Mouse (Mus musculus) CH12.LX (cell line): ENCODE measurements at regions not wholly inside any gene's neighbourhood (a gene's known extent, or its start where the extent isn't known, plus 50 kb on each side); places are given as distances from the start of the nearest gene placed in this dataset.

Experiments used
- DNase-seq: peaks from one replicate; pipeline ENCODE4 v3.0.0-alpha.2; 2013; ENCODE audit errors: extremely low read depth
- H3K27ac ChIP-seq: 2 replicates; pipeline ENCODE4 v1.5.1; 2012; ENCODE audit warnings: low read depth, mild to moderate bottlenecking, control low read depth, moderate library complexity; ENCODE audit not compliant: insufficient read depth
- H3K27me3 ChIP-seq: replicated peaks from 2 replicates; pipeline ENCODE3; 2012; ENCODE audit warnings: inconsistent platforms
- H3K36me3 ChIP-seq, 2 experiments: replicated peaks in 1 of 2; 2 replicates each; pipeline versions ENCODE3 to v1.6.1; 2012; ENCODE audit warnings: inconsistent platforms in 1 of 2, low read length in 1 of 2, mild to moderate bottlenecking in 1 of 2, mixed read lengths in 1 of 2, moderate library complexity in 1 of 2; ENCODE audit not compliant: control insufficient read depth in 1 of 2, insufficient read depth in 1 of 2
- H3K4me1 ChIP-seq, 2 experiments: 2 replicates each; pipeline ENCODE4 v1.6.1; 2012; ENCODE audit warnings: inconsistent platforms in 1 of 2, moderate library complexity in 1 of 2; ENCODE audit not compliant: insufficient read depth in 2 of 2, control insufficient read depth in 1 of 2
- H3K4me2 ChIP-seq: 2 replicates; pipeline ENCODE4 v1.6.1; 2012; ENCODE audit warnings: low read depth, mild to moderate bottlenecking, control low read depth; ENCODE audit not compliant: poor library complexity, insufficient read depth, severe bottlenecking
- H3K4me3 ChIP-seq, 3 experiments: fragments of 150-350 bp in 1 of 3; sonication (generic) in 1 of 3; replicated peaks in 1 of 3; 2 replicates each; pipeline versions ENCODE3 to v1.5.1; 2011 to 2012; ENCODE audit warnings: low read depth in 2 of 3, low read length in 2 of 3, mild to moderate bottlenecking in 2 of 3, moderate library complexity in 2 of 3, control low read depth in 1 of 3, improper control_type of control experiment in 1 of 3, inconsistent platforms in 1 of 3, mixed read lengths in 1 of 3; ENCODE audit not compliant: poor library complexity in 1 of 3
- H3K79me2 ChIP-seq: replicated peaks from 2 replicates; pipeline ENCODE4 v1.6.1; 2012; ENCODE audit warnings: mild to moderate bottlenecking, moderate library complexity; ENCODE audit not compliant: control insufficient read depth, poor library complexity, insufficient read depth, severe bottlenecking; ENCODE audit errors: extremely low read depth
- H3K9ac ChIP-seq: 2 replicates; pipeline ENCODE4 v1.6.1; 2012; ENCODE audit warnings: low read depth, mild to moderate bottlenecking, control low read depth, moderate library complexity; ENCODE audit not compliant: insufficient read depth
- H3K9me3 ChIP-seq: replicated peaks from 2 replicates; pipeline ENCODE3; 2012; ENCODE audit warnings: low read length, inconsistent platforms, mixed read lengths
- E2F4 ChIP-seq: IDR thresholded peaks from 2 replicates; pipeline ENCODE4 v1.6.1; 2011; ENCODE audit warnings: low read depth, low read length, improper control_type of control experiment; ENCODE audit not compliant: insufficient replicate concordance
- ELF1 ChIP-seq: IDR thresholded peaks from 2 replicates; pipeline ENCODE4 v1.6.1; 2014; ENCODE audit warnings: low read depth, mild to moderate bottlenecking, inconsistent platforms, low read length, improper control_type of control experiment
- ETS1 ChIP-seq: conservative IDR thresholded peaks from 2 replicates; pipeline ENCODE4 v1.6.1; 2012; ENCODE audit warnings: low read depth, mild to moderate bottlenecking, inconsistent platforms, low read length, improper control_type of control experiment, moderate library complexity
- GABPA ChIP-seq: IDR thresholded peaks from 2 replicates; pipeline ENCODE4 v1.6.1; 2012; ENCODE audit warnings: low read depth, low read length, improper control_type of control experiment, inconsistent platforms; ENCODE audit not compliant: insufficient replicate concordance
- IRF4 ChIP-seq: IDR thresholded peaks from 2 replicates; pipeline ENCODE4 v1.6.1; 2014; ENCODE audit warnings: low read depth, mild to moderate bottlenecking, inconsistent platforms, low read length, improper control_type of control experiment
- JUN ChIP-seq: IDR thresholded peaks from 2 replicates; pipeline ENCODE4 v1.6.1; 2011; ENCODE audit warnings: low read depth, mild to moderate bottlenecking, low read length, improper control_type of control experiment, moderate library complexity; ENCODE audit not compliant: insufficient read depth
- MAX ChIP-seq: IDR thresholded peaks from 2 replicates; pipeline ENCODE4 v1.6.1; 2011; ENCODE audit warnings: low read length, improper control_type of control experiment
- MXI1 ChIP-seq: IDR thresholded peaks from 2 replicates; pipeline ENCODE4 v1.6.1; 2011; ENCODE audit warnings: mild to moderate bottlenecking, low read depth, low read length, improper control_type of control experiment
- MYC ChIP-seq: IDR thresholded peaks from 2 replicates; pipeline ENCODE4 v1.6.1; 2011; ENCODE audit warnings: low read depth, mild to moderate bottlenecking, improper control_type of control experiment, low read length
- NELFE ChIP-seq: IDR thresholded peaks from 2 replicates; pipeline ENCODE4 v1.6.1; 2011; ENCODE audit warnings: low read depth, low read length, improper control_type of control experiment
- PAX5 ChIP-seq: IDR thresholded peaks from 2 replicates; pipeline ENCODE4 v1.6.1; 2012; ENCODE audit warnings: low read length, inconsistent platforms, mixed read lengths
- POLR2AphosphoS2 ChIP-seq: IDR thresholded peaks from 2 replicates; pipeline ENCODE4 v1.6.1; 2011; ENCODE audit warnings: low read depth, low read length, improper control_type of control experiment
- SIN3A ChIP-seq: IDR thresholded peaks from 2 replicates; pipeline ENCODE4 v1.6.1; 2012; ENCODE audit warnings: low read length, improper control_type of control experiment, inconsistent platforms
- ZC3H11A ChIP-seq: IDR thresholded peaks from 2 replicates; pipeline ENCODE4 v1.6.1; 2012; ENCODE audit warnings: low read depth, mild to moderate bottlenecking, inconsistent platforms, low read length, improper control_type of control experiment
- ZNF384 ChIP-seq: IDR thresholded peaks from 2 replicates; pipeline ENCODE4 v1.6.1; 2012; ENCODE audit warnings: low read depth, low read length, improper control_type of control experiment, inconsistent platforms
- dilution Hi-C: fragments of 300-500 bp; cut with MboI; formaldehyde crosslinking; loops from 2 replicates; pipeline ENCODE4 v1.14.3; 2020; ENCODE audit warnings: low sequenced_read_pairs; ENCODE audit not compliant: extremely low pct_unique_long_range_greater_than_20kb, extremely low pct_ligation_motif_present
- in situ Hi-C: fragments of 300-500 bp; cut with MboI; formaldehyde crosslinking; loops from 3 replicates; pipeline ENCODE4 v1.14.3; 2019; ENCODE audit warnings: low sequenced_read_pairs, low pct_ligation_motif_present, low pct_unique_long_range_greater_than_20kb, mixed read lengths

DNA sequence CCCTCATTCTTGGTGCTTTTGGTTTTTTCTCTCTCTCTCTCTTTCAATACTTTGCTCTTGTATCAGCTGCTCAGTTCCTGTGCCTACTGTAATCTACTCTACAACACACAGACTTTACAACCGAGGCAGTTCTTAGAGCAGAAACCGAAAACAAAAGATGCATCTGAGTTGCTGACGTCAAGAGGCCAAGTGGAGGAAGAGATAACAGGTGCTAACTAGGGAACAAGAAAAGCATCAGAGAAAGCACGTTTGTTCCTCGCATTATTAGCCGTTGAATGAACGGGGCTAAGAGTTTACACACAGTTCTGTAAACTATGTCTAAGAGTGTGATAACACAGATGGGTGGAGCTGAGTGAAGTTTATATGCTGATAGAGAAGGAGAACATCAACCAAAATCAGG is 63.9 kb downstream of the Tmem100 start (continued):
- TF ChIP-seq JUN (no peak), IRF4 (peak; percentile 73; the same call in 1 of the 2 replicates), SIN3A (peak; percentile 56; the same call in 1 of the 2 replicates), POLR2AphosphoS2 (no peak), ETS1 (peak; percentile 50; the same call in 1 of the 2 replicates), GABPA (no peak), ZC3H11A (no peak)

DNA sequence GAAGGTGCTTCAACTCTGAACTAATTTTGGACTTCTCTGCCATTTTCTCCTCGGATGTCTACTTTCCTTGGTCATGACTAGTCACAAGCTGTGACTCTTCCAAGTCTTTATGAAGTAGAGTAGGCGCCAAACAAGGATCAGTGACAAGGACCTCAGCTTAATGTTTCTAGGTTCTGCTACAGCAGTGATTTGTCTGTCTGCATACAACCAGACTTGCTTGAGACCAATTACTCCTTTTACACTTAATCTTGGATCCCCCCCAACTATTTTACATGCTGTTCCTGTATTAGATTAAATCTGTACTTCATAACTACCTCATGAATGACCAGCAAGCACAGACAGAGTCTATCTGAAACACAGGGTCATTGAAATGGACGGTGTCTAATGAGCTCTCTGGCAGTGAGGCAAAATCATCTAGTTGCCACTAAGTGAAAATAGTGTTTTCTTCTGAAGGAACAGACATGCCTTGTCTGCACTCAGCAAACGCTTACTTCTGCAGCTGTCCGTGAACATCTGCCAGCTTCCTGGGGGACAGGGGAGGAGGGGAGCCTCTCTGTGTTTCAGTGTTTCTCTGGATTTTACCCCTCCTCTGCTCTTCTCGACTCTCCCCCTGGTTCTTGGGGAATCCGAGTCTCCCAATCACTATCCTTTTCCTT is 64.7 kb downstream of the Tmem100 start:
- Histone ChIP-seq H3K27me3 (no peaks in the 10 kb centered on the region), H3K4me1 (peaks cover 8 to 21% of the 10 kb centered on the region in 2 experiments; a peak in 3 of 4 replicates), H3K36me3 (no peaks in the 10 kb centered on the region), H3K79me2 (no peaks in the 10 kb centered on the region), H3K27ac (no peak overlapping the region), H3K4me2 (no peak overlapping the region), H3K9me3 (no peaks in the 10 kb centered on the region), H3K9ac (no peak overlapping the region), H3K4me3 (no peak overlapping the region)
- DNase-seq = no peak
- in situ Hi-C loops = no loop called here
- TF ChIP-seq SIN3A (0 out of 2 replicates have a peak, but pooled peaks have one; percentile 10), ELF1 (no peak)
- dilution Hi-C loops = no loop called here

DNA sequence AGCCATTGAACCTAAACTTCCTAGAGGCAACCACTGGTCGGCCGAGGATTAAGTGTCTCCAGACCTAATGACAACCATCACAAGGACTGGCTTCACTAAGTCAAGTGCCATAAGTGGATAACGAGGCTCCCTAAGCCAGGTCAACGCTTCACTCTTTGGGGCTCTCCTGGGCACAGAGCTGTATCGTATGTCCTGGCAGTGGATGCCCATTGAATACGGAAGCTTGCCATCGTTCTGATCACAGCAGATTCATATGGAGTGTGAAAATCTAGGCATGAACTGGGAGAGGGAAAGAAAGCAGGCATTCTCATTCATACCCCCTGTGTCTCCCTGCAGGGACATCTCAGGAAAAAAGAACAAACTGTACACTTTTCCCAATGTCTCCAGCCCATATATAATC is 68.3 kb downstream of the Tmem100 start:
- in situ Hi-C loops = no loop called here
- H3K27ac ChIP-seq = no peak overlapping the region

More for the DNA sequence above, 68.3 kb downstream of the Tmem100 start:
- Histone ChIP-seq H3K4me2 (no peak overlapping the region), H3K27me3 (no peaks in the 10 kb centered on the region), H3K4me3 (no peak overlapping the region), H3K9me3 (no peaks in the 10 kb centered on the region), H3K79me2 (no peaks in the 10 kb centered on the region), H3K4me1 (peaks cover 8 to 13% of the 10 kb centered on the region in 2 experiments; a peak in 3 of 4 replicates), H3K9ac (no peak overlapping the region), H3K36me3 (no peaks in the 10 kb centered on the region)
- dilution Hi-C loops = no loop called here
- TF ChIP-seq MYC = no peak
- no peak for TF ChIP-seq MXI1
- no peak for TF ChIP-seq E2F4
- TF ChIP-seq MAX = no peak
- TF ChIP-seq NELFE = no peak
- TF ChIP-seq ZNF384 = no peak
- no peak for TF ChIP-seq ZC3H11A
- no peak for TF ChIP-seq PAX5
- DNase-seq = no peak
